Mouse (Mus musculus) brain, embryonic 14.5 days (tissue): ENCODE results near the gene Bcl2l10.

Experiments used
- CTCF ChIP-seq: fragments of 200-500 bp; IDR thresholded peaks from 2 replicates; pipeline ENCODE4 v1.5.1; 2012; ENCODE audit warnings: inconsistent platforms, mild to moderate bottlenecking, moderate library complexity, borderline replicate concordance; ENCODE audit not compliant: insufficient read depth, insufficient read length; ENCODE audit errors: extremely low read depth
- POLR2A ChIP-seq: fragments of 200-500 bp; IDR thresholded peaks from 2 replicates; pipeline ENCODE4 v1.6.1; 2012; ENCODE audit warnings: mild to moderate bottlenecking, inconsistent platforms, borderline replicate concordance; ENCODE audit not compliant: poor library complexity, insufficient read depth, insufficient read length, severe bottlenecking; ENCODE audit errors: extremely low read depth

GRCm38 (mm10) chr9:75303033-75303432 lies 44.5 kb upstream of the Bcl2l10 start:
- no peak for TF ChIP-seq POLR2A
- TF ChIP-seq CTCF: no peak
